Mouse (Mus musculus) liver, postnatal 0 days (tissue): Measurements from ENCODE around the gene Zfhx3.

ENCODE experiments used
- CTCF ChIP-seq: sonication (generic); IDR thresholded peaks from 2 replicates; pipeline ENCODE4 v1.5.1; 2016; ENCODE audit warnings: antibody characterized with exemption, low read depth
- EP300 ChIP-seq: IDR thresholded peaks from 2 replicates; pipeline ENCODE4 v1.6.1; 2016; ENCODE audit warnings: antibody characterized with exemption, low read depth, mild to moderate bottlenecking

DNA sequence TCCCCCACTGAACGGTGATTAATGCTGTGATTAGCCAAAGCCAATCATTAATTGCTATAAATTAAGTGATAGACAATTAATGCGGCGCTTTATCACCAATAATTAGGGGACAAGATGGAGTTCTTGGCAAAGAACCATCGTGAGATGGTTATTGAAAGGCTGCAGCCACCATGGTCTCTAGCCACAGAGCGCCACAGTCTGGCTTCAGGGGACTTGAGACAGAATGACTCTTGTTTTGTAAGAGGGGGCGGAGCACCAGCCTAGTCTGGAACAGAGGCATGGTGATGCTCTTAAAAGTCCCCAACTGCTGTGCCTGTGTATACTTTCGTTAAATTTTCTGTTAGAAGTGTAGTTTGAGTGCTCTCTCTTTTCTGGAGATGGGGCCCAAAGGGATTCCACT, 977.7 kb downstream of the Zfhx3 start:
- TF ChIP-seq EP300 (no peak), CTCF (no peak)
